Mouse (Mus musculus): Measurements from ENCODE around the gene Ccdc15. TPM values are rescaled to one million over a fixed set of nuclear protein-coding genes. Genes with fewer than 3 reads are reported as not detected.

Ccdc15 gene
- polyA plus RNA-seq, 1 experiment from 2014 or later: 3.1 TPM

- WGBS (ENCODE audit: insufficient replicate concordance): 59% methylated on average over 8 of the region's 8 CpGs
- Histone ChIP-seq H3K36me3 (ENCODE audit: control insufficient read depth, insufficient read depth) (no peaks in the 10 kb centered on the region), H3K4me1 (ENCODE audit: control insufficient read depth, low read depth, low read length) (no peaks in the 10 kb centered on the region), H3K9me3 (replicated peaks; ENCODE audit: control insufficient read depth, low read length) (no peaks in the 10 kb centered on the region), H3K27me3 (ENCODE audit: control insufficient read depth, insufficient read depth, low read depth, low read length) (no peaks in the 10 kb centered on the region), H3K4me2 (ENCODE audit: low read depth, low read length) (no peak overlapping the region), H3K4me3 (ENCODE audit: low read depth, low read length) (no peak overlapping the region), H3K27ac (ENCODE audit: low read length) (no peak overlapping the region), H3K9ac (ENCODE audit: low read depth, low read length) (no peak overlapping the region)
- no peak for ATAC-seq (ENCODE audit: low read depth)
Observed at GRCm38 (mm10) chr9:37368860-37369259, 20.6 kb upstream of the Ccdc15 start.

DNA sequence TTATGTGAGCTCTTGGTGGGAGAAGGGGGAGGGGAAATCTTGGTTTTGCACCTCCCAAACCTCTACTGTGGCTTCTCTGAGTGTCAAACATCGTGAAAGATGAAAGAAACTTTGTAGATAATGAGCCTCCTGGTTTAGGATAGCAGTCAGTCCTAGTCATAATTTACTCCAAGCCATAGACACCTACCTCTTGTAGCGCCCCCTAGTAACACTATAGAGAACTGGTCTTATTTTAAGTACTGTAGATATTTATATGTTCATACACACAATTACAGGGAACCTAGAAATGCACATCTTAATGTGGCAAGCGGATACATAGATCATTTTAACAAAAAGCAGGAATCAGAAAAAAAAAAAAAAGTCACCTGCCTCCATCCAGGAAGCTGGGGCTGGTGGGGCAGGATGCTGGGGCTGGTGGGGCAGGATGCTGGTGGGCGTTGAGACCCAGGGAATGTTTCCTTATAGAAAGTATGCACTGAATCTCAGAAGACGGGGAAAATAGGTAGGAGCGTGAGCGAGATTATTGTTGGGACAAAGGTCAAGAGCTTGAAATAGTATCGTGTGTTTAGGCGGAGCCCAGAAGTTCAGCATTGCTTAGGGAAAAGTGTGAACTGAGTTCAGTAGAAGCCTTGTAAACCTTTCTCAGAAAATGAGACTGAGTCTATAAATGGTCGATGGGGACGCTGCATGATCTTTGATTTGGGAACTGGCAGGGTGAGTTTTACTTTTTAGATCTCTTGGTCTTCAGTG, 20.0 kb upstream of the Ccdc15 start:
- WGBS (ENCODE audit: insufficient replicate concordance): 66% methylated on average over 11 of the region's 11 CpGs
- Histone ChIP-seq H3K27ac (ENCODE audit: low read length) (no peak overlapping the region), H3K27me3 (ENCODE audit: control insufficient read depth, insufficient read depth, low read depth, low read length) (no peaks in the 10 kb centered on the region), H3K4me3 (ENCODE audit: low read depth, low read length) (no peak overlapping the region), H3K9me3 (replicated peaks; ENCODE audit: control insufficient read depth, low read length) (no peaks in the 10 kb centered on the region), H3K4me2 (ENCODE audit: low read depth, low read length) (no peak overlapping the region), H3K4me1 (ENCODE audit: control insufficient read depth, low read depth, low read length) (no peaks in the 10 kb centered on the region), H3K36me3 (ENCODE audit: control insufficient read depth, insufficient read depth) (no peaks in the 10 kb centered on the region), H3K9ac (ENCODE audit: low read depth, low read length) (no peak overlapping the region)
- ATAC-seq (ENCODE audit: low read depth): no peak

GRCm38 (mm10) chr9:37367301-37368080, 19.3 kb upstream of the Ccdc15 start, which contains the start of gene Hepacam:
Hepacam (plus strand) TSS chr9:37367351.
- no peaks in the 10 kb centered on the region for H3K36me3 ChIP-seq (ENCODE audit: control insufficient read depth, insufficient read depth)
- no peak within 1 kb of the TSS for H3K4me3 ChIP-seq (ENCODE audit: low read depth, low read length)
- no peaks in the 10 kb centered on the region for H3K27me3 ChIP-seq (ENCODE audit: control insufficient read depth, insufficient read depth, low read depth, low read length)
- H3K27ac ChIP-seq (ENCODE audit: low read length): no peak within 1 kb of the TSS
- WGBS (ENCODE audit: insufficient replicate concordance): 71% methylated on average over 17 of the region's 17 CpGs
- no peak for ATAC-seq (ENCODE audit: low read depth)
- H3K9ac ChIP-seq (ENCODE audit: low read depth, low read length): no peak within 1 kb of the TSS
- no peaks in the 10 kb centered on the region for H3K4me1 ChIP-seq (ENCODE audit: control insufficient read depth, low read depth, low read length)
- H3K4me2 ChIP-seq (ENCODE audit: low read depth, low read length): no peak within 1 kb of the TSS
- no peaks in the 10 kb centered on the region for H3K9me3 ChIP-seq (replicated peaks; ENCODE audit: control insufficient read depth, low read length)

- Histone ChIP-seq H3K36me3 (ENCODE audit: control insufficient read depth, insufficient read depth) (no peaks in the 10 kb centered on the region), H3K27me3 (ENCODE audit: control insufficient read depth, insufficient read depth, low read depth, low read length) (no peaks in the 10 kb centered on the region), H3K9ac (ENCODE audit: low read depth, low read length) (no peak overlapping the region), H3K4me3 (ENCODE audit: low read depth, low read length) (no peak overlapping the region), H3K9me3 (replicated peaks; ENCODE audit: control insufficient read depth, low read length) (no peaks in the 10 kb centered on the region), H3K4me1 (ENCODE audit: control insufficient read depth, low read depth, low read length) (no peaks in the 10 kb centered on the region), H3K4me2 (ENCODE audit: low read depth, low read length) (no peak overlapping the region), H3K27ac (ENCODE audit: low read length) (no peak overlapping the region)
- WGBS (ENCODE audit: insufficient replicate concordance): 50% methylated on average over 5 of the region's 5 CpGs
- no peak for ATAC-seq (ENCODE audit: low read depth)
Observed at GRCm38 (mm10) chr9:37365706-37366105, 17.5 kb upstream of the Ccdc15 start.

- ATAC-seq (ENCODE audit: low read depth): no peak
- 52% methylated on average over 3 of the region's 3 CpGs for WGBS (ENCODE audit: insufficient replicate concordance)
- H3K27me3 ChIP-seq (ENCODE audit: control insufficient read depth, insufficient read depth, low read depth, low read length): no peaks in the 10 kb centered on the region
Observed at GRCm38 (mm10) chr9:37364392-37364791, 16.2 kb upstream of the Ccdc15 start.

DNA sequence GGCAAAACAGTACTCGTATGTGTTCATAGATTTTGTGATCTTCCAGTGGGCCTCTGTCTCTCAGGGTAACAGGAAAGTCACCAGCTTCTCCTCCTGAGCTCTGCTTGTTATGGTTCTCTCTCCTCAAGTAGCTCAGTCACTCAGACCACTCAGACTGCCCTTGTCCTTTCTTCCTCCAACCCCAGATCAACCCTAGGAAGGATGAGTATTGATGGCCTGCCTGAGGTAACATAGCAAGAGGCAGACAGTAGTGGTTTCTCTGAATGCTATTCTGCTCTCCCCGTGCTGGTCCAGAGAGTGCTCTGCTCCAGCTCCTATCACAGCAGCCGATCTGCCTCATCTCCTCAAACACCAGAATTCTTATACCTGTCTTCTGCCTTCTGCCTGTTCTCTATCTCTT, 15.3 kb upstream of the Ccdc15 start:
- Histone ChIP-seq H3K36me3 (ENCODE audit: control insufficient read depth, insufficient read depth) (no peaks in the 10 kb centered on the region), H3K9me3 (replicated peaks; ENCODE audit: control insufficient read depth, low read length) (no peaks in the 10 kb centered on the region), H3K9ac (ENCODE audit: low read depth, low read length) (no peak overlapping the region), H3K4me1 (ENCODE audit: control insufficient read depth, low read depth, low read length) (no peaks in the 10 kb centered on the region; the same call in 1 of the 2 replicates), H3K4me2 (ENCODE audit: low read depth, low read length) (no peak overlapping the region), H3K27ac (ENCODE audit: low read length) (no peak overlapping the region), H3K4me3 (ENCODE audit: low read depth, low read length) (no peak overlapping the region), H3K27me3 (ENCODE audit: control insufficient read depth, insufficient read depth, low read depth, low read length) (no peaks in the 10 kb centered on the region)
- 50% methylated on average over 3 of the region's 3 CpGs for WGBS (ENCODE audit: insufficient replicate concordance)
- no peak for ATAC-seq (ENCODE audit: low read depth)

More at GRCm38 (mm10) chr9:37364392-37364791, 16.2 kb upstream of the Ccdc15 start:
- Histone ChIP-seq H3K4me3 (ENCODE audit: low read depth, low read length) (no peak overlapping the region), H3K27ac (ENCODE audit: low read length) (no peak overlapping the region), H3K4me1 (ENCODE audit: control insufficient read depth, low read depth, low read length) (no peaks in the 10 kb centered on the region), H3K9ac (ENCODE audit: low read depth, low read length) (no peak overlapping the region), H3K9me3 (replicated peaks; ENCODE audit: control insufficient read depth, low read length) (no peaks in the 10 kb centered on the region), H3K36me3 (ENCODE audit: control insufficient read depth, insufficient read depth) (no peaks in the 10 kb centered on the region), H3K4me2 (ENCODE audit: low read depth, low read length) (no peak overlapping the region)

GRCm38 (mm10) chr9:37362881-37363280, 14.6 kb upstream of the Ccdc15 start:
- Histone ChIP-seq H3K9me3 (replicated peaks; ENCODE audit: control insufficient read depth, low read length) (no peaks in the 10 kb centered on the region), H3K27ac (ENCODE audit: low read length) (no peak overlapping the region), H3K4me2 (ENCODE audit: low read depth, low read length) (no peak overlapping the region), H3K4me1 (ENCODE audit: control insufficient read depth, low read depth, low read length) (no peaks in the 10 kb centered on the region; the same call in 1 of the 2 replicates), H3K36me3 (ENCODE audit: control insufficient read depth, insufficient read depth) (no peaks in the 10 kb centered on the region), H3K27me3 (ENCODE audit: control insufficient read depth, insufficient read depth, low read depth, low read length) (no peaks in the 10 kb centered on the region), H3K9ac (ENCODE audit: low read depth, low read length) (no peak overlapping the region), H3K4me3 (ENCODE audit: low read depth, low read length) (no peak overlapping the region)
- WGBS (ENCODE audit: insufficient replicate concordance): 35% methylated on average over 1 of the region's 1 CpGs
- ATAC-seq (ENCODE audit: low read depth): no peak

GRCm38 (mm10) chr9:37362084-37362483, 13.9 kb upstream of the Ccdc15 start:
- H3K9ac ChIP-seq (ENCODE audit: low read depth, low read length): no peak overlapping the region
- H3K36me3 ChIP-seq (ENCODE audit: control insufficient read depth, insufficient read depth): no peaks in the 10 kb centered on the region
- no peaks in the 10 kb centered on the region for H3K9me3 ChIP-seq (replicated peaks; ENCODE audit: control insufficient read depth, low read length)
- H3K27me3 ChIP-seq (ENCODE audit: control insufficient read depth, insufficient read depth, low read depth, low read length): no peaks in the 10 kb centered on the region
- no peak overlapping the region for H3K27ac ChIP-seq (ENCODE audit: low read length)
- H3K4me1 ChIP-seq (ENCODE audit: control insufficient read depth, low read depth, low read length): no peaks in the 10 kb centered on the region; the same call in 1 of the 2 replicates
- no peak overlapping the region for H3K4me2 ChIP-seq (ENCODE audit: low read depth, low read length)
- no peak overlapping the region for H3K4me3 ChIP-seq (ENCODE audit: low read depth, low read length)
- ATAC-seq (ENCODE audit: low read depth): no peak
